ENCODE assay signal across 15 mouse cellular contexts in genomic region chr13:60255162-60255561, GRCm38 (mm10).
DNase-seq lines count a peak whose midpoint lies in the region; ATAC-seq lines count a peak whose summit lies in the region.
"Had no signal": no experiment of that assay in that cellular context is flagged by ENCODE, and none has a peak within 500 bp of the region (broad histone marks: within the 10 kb centered on the region; RNA-seq: fewer than 3 reads in every experiment).

No protein-coding gene starts in this region.

- no peak overlapping the region for H3K4me3 ChIP-seq in forebrain, embryonic 14.5 days (ENCODE audit: low read depth, low read length)
- H3K4me3 ChIP-seq in forebrain, embryonic 16.5 days (replicated peaks; ENCODE audit: low read length): no peak overlapping the region
- no peak overlapping the region for H3K4me3 ChIP-seq in kidney, embryonic 16.5 days (ENCODE audit: low read length)
- H3K4me3 ChIP-seq in intestine, embryonic 16.5 days (ENCODE audit: low read length): no peak overlapping the region
- H3K4me3 ChIP-seq in stomach, embryonic 15.5 days (replicated peaks): no peak overlapping the region
- H3K4me3 ChIP-seq: heart, embryonic 13.5 days had no signal

- peak; percentile 4 for DNase-seq in forebrain, embryonic 14.5 days (ENCODE audit: low spot score)
- DNase-seq in kidney, postnatal 14 days: no peak
- no peak for DNase-seq in thymus, postnatal 10 days (ENCODE audit: low spot score in 2 of 2)
- no peak for DNase-seq in c-Kit-positive CD71-positive TER-119-positive erythroid progenitor cells, embryonic 14.5 days (ENCODE audit: low spot score)
- DNase-seq: cerebellum, postnatal 14 days; gastrocnemius, postnatal 25 days; heart, postnatal 36 days; spleen, adult 18-20 months; thymus, postnatal 4 days had no signal

- no peak overlapping the region for H3K27ac ChIP-seq in forebrain, embryonic 14.5 days (ENCODE audit: low read depth, low read length)
- H3K27ac ChIP-seq in forebrain, embryonic 16.5 days (ENCODE audit: low read length): no peak overlapping the region
- peak overlapping the region; percentile 81 for H3K27ac ChIP-seq in kidney, embryonic 16.5 days (ENCODE audit: low read length)
- 0 out of 2 replicates have a peak overlapping the region, but pooled peaks have one; percentile 19 for H3K27ac ChIP-seq in intestine, embryonic 16.5 days (ENCODE audit: low read length)
- peak overlapping the region; percentile 32; the same call in 1 of the 2 replicates for H3K27ac ChIP-seq in stomach, embryonic 15.5 days
- H3K27ac ChIP-seq: heart, embryonic 13.5 days had no signal

- H3K27me3 ChIP-seq in forebrain, embryonic 14.5 days (replicated peaks; ENCODE audit: control insufficient read depth, insufficient read depth, low read length): no peaks in the 10 kb centered on the region
- H3K27me3 ChIP-seq in forebrain, embryonic 16.5 days (replicated peaks; ENCODE audit: control insufficient read depth, insufficient read depth, low read length): no peaks in the 10 kb centered on the region
- H3K27me3 ChIP-seq in kidney, embryonic 16.5 days (ENCODE audit: insufficient read depth, low read length): no peaks in the 10 kb centered on the region
- no peaks in the 10 kb centered on the region for H3K27me3 ChIP-seq in intestine, embryonic 16.5 days (replicated peaks; ENCODE audit: control insufficient read depth, insufficient read depth, low read length)
- H3K27me3 ChIP-seq in stomach, embryonic 15.5 days (replicated peaks): no peaks in the 10 kb centered on the region
- H3K27me3 ChIP-seq: heart, embryonic 13.5 days had no signal

- H3K9ac ChIP-seq in forebrain, embryonic 14.5 days (ENCODE audit: low read length): no peak overlapping the region
- no peak overlapping the region for H3K9ac ChIP-seq in forebrain, embryonic 16.5 days (replicated peaks; ENCODE audit: low read depth, low read length)
- no peak overlapping the region; the same call in 1 of the 2 replicates for H3K9ac ChIP-seq in kidney, embryonic 16.5 days (replicated peaks; ENCODE audit: low read length)
- H3K9ac ChIP-seq in intestine, embryonic 16.5 days (ENCODE audit: low read depth, low read length): no peak overlapping the region
- no peak overlapping the region for H3K9ac ChIP-seq in stomach, embryonic 15.5 days
- H3K9ac ChIP-seq: heart, embryonic 13.5 days had no signal

- WGBS in forebrain, embryonic 14.5 days: 50% methylated on average over 7 of the region's 7 CpGs
- 37% methylated on average over 7 of the region's 7 CpGs for WGBS in forebrain, embryonic 16.5 days
- WGBS in kidney, embryonic 16.5 days: 18% methylated on average over 7 of the region's 7 CpGs
- 55% methylated on average over 7 of the region's 7 CpGs for WGBS in intestine, embryonic 16.5 days
- 38% methylated on average over 7 of the region's 7 CpGs for whole genome bisulfite sequencing in stomach, embryonic 15.5 days

- no peak overlapping the region for H3K4me2 ChIP-seq in forebrain, embryonic 14.5 days (ENCODE audit: low read length)
- no peak overlapping the region for H3K4me2 ChIP-seq in forebrain, embryonic 16.5 days (ENCODE audit: low read length)
- peak overlapping the region; percentile 4; the same call in 1 of the 2 replicates for H3K4me2 ChIP-seq in kidney, embryonic 16.5 days (replicated peaks; ENCODE audit: low read depth, low read length)
- H3K4me2 ChIP-seq in intestine, embryonic 16.5 days (ENCODE audit: low read depth, low read length): no peak overlapping the region
- no peak overlapping the region for H3K4me2 ChIP-seq in stomach, embryonic 15.5 days
- H3K4me2 ChIP-seq: heart, embryonic 13.5 days had no signal

- no peak for ATAC-seq in forebrain, embryonic 14.5 days
- ATAC-seq in forebrain, embryonic 16.5 days: no peak
- 0 out of 2 replicates have a peak, but pooled peaks have one; percentile 21 for ATAC-seq in kidney, embryonic 16.5 days (ENCODE audit: low FRiP score, low TSS enrichment)
- ATAC-seq in intestine, embryonic 16.5 days: no peak
- no peak for ATAC-seq in stomach, embryonic 15.5 days (ENCODE audit: insufficient read depth, low FRiP score, low read depth)
- ATAC-seq: midbrain, embryonic 16.5 days had no signal

- no peaks in the 10 kb centered on the region for H3K9me3 ChIP-seq in forebrain, embryonic 14.5 days (replicated peaks; ENCODE audit: control insufficient read depth, low read length)
- no peaks in the 10 kb centered on the region for H3K9me3 ChIP-seq in forebrain, embryonic 16.5 days (ENCODE audit: control insufficient read depth, low read length)
- H3K9me3 ChIP-seq in kidney, embryonic 16.5 days (ENCODE audit: low read length): no peaks in the 10 kb centered on the region
- no peaks in the 10 kb centered on the region for H3K9me3 ChIP-seq in intestine, embryonic 16.5 days (ENCODE audit: control insufficient read depth, low read length)
- H3K9me3 ChIP-seq in stomach, embryonic 15.5 days: no peaks in the 10 kb centered on the region
- H3K9me3 ChIP-seq: heart, embryonic 13.5 days had no signal

- no peaks in the 10 kb centered on the region for H3K4me1 ChIP-seq in forebrain, embryonic 14.5 days (ENCODE audit: control insufficient read depth, insufficient read depth, low read length)
- no peaks in the 10 kb centered on the region; the same call in 1 of the 2 replicates for H3K4me1 ChIP-seq in forebrain, embryonic 16.5 days (replicated peaks; ENCODE audit: control insufficient read depth, insufficient read depth, low read length)
- H3K4me1 ChIP-seq in kidney, embryonic 16.5 days (ENCODE audit: insufficient read depth, low read length): peaks cover 26% of the 10 kb centered on the region
- H3K4me1 ChIP-seq in intestine, embryonic 16.5 days (ENCODE audit: control insufficient read depth, insufficient read depth, low read length): no peaks in the 10 kb centered on the region
- H3K4me1 ChIP-seq in stomach, embryonic 15.5 days: peaks cover 3% of the 10 kb centered on the region; the same call in 1 of the 2 replicates

- no peaks in the 10 kb centered on the region for H3K36me3 ChIP-seq in forebrain, embryonic 14.5 days (ENCODE audit: control insufficient read depth, insufficient read depth, low read length)
- H3K36me3 ChIP-seq in forebrain, embryonic 16.5 days (ENCODE audit: control insufficient read depth, insufficient read depth): no peaks in the 10 kb centered on the region
- H3K36me3 ChIP-seq in kidney, embryonic 16.5 days (ENCODE audit: insufficient read depth, low read length): no peaks in the 10 kb centered on the region
- no peaks in the 10 kb centered on the region for H3K36me3 ChIP-seq in intestine, embryonic 16.5 days (ENCODE audit: control insufficient read depth, insufficient read depth, low read length)
- H3K36me3 ChIP-seq in stomach, embryonic 15.5 days: no peaks in the 10 kb centered on the region
- H3K36me3 ChIP-seq: heart, embryonic 13.5 days had no signal

Comparison
In these comparisons a context has a peak if more than half of its experiments do, and no peak if none do; other contexts are left out.
1. H3K27ac ChIP-seq: peak in kidney, embryonic 16.5 days (single experiment), intestine, embryonic 16.5 days (single experiment) and stomach, embryonic 15.5 days (single experiment); none in forebrain, embryonic 14.5 days (single experiment) and forebrain, embryonic 16.5 days (single experiment).